Mouse (Mus musculus): ENCODE results near the gene S100a6.

S100a6 gene

DNA sequence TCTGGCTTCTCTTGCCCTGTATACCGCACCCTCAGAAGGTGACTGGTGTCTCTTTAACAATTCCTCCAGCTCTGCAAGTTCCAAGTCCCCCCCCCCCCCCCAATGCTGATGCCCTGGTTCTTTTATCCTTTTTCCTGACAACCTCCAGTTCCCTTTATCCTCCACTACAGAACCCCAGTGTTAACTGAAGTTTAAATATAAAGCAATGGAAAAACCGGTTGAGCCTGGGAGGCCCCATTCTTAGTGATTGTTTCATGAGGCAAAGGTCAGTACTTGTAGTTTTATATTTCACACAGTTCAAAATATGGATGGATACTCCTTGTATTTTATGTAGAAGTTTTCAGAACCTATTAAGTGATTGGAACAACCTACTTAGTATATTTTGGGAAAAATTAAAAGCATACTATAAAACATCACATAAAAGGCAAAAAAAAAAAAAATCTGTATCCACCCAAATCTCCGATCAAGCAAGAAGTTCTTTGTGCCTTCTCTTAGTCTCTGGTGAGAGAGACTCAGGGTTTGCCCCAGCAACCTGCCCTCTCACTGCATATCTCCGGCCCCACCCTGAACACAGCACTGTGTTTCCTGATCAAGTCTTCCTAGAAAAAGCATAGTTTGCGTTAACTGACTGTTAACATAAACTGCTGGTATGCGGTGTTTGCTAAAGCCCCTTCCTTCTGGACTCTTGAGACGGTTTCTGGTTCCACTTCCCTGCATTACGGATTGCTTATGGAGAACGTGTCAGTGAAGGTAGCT lies 13.8 kb downstream of the S100a6 start:
- no peak for DNase-seq (ENCODE audit: low spot score in 2 of 2)

- DNase-seq (ENCODE audit: low spot score in 2 of 2): no peak
Observed at GRCm38 (mm10) chr3:90627366-90627765, 14.7 kb downstream of the S100a6 start.

GRCm38 (mm10) chr3:90627807-90628206 lies 15.1 kb downstream of the S100a6 start:
- DNase-seq (ENCODE audit: low spot score in 2 of 2): no peak

DNA sequence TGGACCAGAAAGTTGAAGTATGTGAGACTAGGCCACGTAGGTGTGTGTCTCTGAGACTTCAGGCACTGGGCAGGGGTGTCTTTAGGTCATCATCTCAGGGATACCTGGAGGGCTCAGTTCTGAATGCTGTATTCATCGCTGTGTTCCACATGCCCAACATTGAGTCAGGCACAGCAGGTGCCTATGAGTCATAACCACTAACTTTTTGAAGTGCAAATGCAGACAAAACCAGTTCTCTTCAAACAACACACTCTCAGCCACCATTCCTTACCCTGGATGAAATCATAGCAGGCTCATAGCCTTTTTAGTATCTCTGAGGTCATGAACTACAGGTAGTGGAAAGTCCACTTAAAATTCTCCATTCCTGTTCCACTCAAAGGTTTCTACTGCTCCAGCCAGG lies 16.6 kb downstream of the S100a6 start:
- no peak for DNase-seq (ENCODE audit: low spot score in 2 of 2)

- DNase-seq (ENCODE audit: low spot score in 2 of 2): no peak
Observed at GRCm38 (mm10) chr3:90631984-90632383, 19.3 kb downstream of the S100a6 start.

DNA sequence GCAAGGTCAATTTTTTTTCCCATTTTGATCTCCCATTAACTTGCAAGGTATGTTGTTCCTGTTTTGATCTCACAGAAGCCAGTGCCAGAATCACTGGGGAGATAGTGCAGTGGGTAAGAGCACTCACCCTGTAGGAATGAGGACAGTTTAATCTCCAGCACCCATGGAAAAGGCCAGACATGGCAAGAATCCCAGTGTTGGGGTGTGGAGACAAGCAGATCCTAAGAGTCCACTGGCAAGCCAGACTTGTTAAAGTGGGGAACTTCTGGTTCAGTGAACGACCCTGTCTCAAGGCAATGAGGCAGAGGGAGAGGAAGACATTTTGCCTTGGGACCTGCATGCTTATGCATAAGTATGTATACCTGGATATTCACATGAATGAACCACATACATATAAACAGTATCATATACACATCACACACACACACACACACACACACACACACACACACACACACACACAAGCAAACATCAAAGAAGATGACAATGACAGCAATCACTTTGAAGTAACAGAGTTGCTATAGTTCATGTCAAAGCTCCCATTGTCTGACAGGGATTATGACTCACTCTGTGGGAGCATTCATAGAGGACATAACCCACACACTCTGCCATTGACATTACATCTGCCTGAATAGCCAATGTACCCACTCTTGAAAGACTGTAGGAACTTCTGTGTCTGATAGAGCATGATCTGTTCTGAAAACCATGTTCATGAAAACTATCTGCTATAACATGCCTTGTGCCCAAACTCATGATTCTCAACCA lies 26.0 kb downstream of the S100a6 start:
- DNase-seq (ENCODE audit: low spot score in 2 of 2): no peak

GRCm38 (mm10) chr3:90639511-90640154 lies 27.0 kb downstream of the S100a6 start:
- DNase-seq (ENCODE audit: low spot score in 2 of 2): no peak

- no peak for DNase-seq (ENCODE audit: low spot score in 2 of 2)
Observed at GRCm38 (mm10) chr3:90640981-90641380, 28.3 kb downstream of the S100a6 start.

DNA sequence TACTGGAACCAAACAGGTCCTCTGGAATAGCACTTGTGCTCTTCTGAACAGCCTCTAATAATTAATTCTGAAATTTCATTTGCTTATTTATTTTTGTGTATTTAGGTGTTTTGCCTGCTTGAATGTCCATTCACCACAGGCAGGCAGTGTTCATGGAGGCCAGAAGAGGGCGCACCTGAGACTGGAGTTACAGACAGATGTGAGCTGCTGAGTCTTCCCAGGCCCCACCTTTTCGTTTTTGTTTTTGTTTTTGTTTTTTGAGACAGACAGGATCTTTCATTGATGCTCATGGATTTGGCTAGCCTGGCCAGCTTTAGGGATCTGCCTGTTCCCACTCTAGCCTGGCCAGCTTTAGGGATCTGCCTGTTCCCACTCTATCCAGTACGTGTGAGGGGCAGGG lies 31.5 kb downstream of the S100a6 start:
- peak; percentile 31 to 37 for DNase-seq (ENCODE audit: low spot score in 2 of 2)

DNA sequence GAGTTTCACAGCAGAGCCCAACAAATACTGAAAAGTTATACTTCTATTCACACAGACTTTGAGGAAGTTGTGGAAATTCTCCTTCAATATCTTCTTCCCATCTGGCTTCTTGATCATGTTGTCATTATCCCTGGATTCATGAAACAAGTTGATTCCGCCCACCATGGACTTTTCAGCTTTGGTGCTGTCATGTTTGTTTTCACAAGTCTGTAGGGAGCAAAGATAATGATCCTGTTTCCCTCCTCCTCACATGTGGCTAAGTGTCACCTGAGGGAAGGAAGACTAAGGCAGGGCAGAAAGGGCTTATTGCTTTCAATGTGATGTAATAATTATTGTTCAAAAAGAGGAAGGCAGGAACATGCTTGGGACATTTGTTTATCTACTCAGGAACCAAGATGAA lies 34.6 kb downstream of the S100a6 start:
- no peak for DNase-seq (ENCODE audit: low spot score in 2 of 2)

DNA sequence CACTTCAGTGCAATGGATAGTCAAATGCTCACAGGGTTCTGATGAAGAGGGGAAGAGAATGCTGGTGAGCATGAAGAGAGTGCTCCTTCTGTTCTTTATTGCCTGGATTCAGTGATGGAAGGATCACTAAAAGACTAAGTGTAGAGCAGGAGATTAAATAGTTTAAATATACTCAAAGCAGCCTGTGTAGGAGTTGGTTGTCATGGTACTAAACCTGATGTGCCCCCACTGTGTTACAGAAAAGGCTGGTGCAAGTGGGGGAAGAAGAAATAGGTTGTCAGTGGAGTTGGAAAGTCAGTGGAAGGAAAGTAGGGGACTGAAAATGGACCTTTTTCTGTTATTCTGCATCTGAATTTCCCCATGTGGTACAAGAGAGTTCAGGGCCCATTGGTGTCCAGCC lies 36.3 kb downstream of the S100a6 start:
- peak in 1 of 2 experiments; percentile 33 for DNase-seq (ENCODE audit: low spot score in 2 of 2)

GRCm38 (mm10) chr3:90649832-90650231 lies 37.1 kb downstream of the S100a6 start:
- peak in 1 of 2 experiments; percentile 20 for DNase-seq (ENCODE audit: low spot score in 2 of 2)

DNA sequence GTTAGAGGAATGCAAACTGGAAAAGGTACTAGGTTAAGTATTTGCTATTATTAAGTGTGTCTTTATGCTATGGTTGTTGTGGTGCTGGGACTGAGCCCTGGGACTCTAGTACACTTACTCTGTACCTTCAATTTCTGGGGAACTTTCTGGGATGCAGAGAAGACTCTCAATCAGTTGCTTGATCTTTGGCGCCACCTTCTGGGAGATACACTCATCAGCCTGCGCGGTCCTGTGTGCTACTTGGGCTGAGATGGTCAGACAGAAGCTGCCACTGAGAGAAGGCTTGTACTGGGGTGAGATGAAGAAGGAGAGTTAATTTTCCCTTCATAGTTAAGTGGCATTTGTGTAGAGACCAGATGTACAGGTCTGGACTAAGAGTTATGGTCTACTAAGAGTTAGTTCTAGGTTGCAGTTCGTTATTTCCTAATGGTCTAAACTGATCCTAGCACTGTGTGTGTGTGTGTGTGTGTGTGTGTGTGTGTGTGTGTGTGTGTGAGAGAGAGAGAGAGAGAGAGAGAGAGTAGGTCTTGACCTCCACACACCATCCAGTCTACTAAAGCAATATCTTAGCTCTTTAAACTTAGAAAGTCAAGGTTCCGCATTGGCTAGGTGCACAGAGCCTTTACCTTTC lies 40.3 kb downstream of the S100a6 start:
- peak; percentile 83 to 90 for DNase-seq (ENCODE audit: low spot score in 2 of 2)

- DNase-seq (ENCODE audit: low spot score in 2 of 2): no peak
Observed at GRCm38 (mm10) chr3:90653717-90654116, 41.0 kb downstream of the S100a6 start, which contains the start of gene S100a7a. Gene S100a7a, plus strand, starts transcription at chr3:90654017.

DNA sequence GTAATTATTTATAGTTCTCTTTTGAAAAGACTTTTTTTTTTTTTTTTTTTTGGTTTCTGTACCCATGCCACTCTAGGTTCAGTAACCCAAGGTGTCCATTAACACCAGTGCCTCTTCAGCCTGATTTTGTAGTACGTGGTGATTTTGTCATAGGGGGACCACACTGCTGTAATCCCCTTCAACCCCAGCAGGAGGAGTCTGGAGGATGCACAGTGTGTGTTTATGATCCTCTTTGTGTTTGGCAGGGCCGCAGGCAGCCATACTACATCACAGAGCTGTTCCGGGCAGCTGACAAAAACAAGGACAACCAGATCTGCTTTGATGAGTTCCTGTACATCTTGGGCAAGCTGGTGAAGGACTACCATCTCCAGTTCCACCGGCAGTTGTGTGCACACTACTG lies 44.7 kb downstream of the S100a6 start:
- DNase-seq (ENCODE audit: low spot score in 2 of 2): no peak

DNA sequence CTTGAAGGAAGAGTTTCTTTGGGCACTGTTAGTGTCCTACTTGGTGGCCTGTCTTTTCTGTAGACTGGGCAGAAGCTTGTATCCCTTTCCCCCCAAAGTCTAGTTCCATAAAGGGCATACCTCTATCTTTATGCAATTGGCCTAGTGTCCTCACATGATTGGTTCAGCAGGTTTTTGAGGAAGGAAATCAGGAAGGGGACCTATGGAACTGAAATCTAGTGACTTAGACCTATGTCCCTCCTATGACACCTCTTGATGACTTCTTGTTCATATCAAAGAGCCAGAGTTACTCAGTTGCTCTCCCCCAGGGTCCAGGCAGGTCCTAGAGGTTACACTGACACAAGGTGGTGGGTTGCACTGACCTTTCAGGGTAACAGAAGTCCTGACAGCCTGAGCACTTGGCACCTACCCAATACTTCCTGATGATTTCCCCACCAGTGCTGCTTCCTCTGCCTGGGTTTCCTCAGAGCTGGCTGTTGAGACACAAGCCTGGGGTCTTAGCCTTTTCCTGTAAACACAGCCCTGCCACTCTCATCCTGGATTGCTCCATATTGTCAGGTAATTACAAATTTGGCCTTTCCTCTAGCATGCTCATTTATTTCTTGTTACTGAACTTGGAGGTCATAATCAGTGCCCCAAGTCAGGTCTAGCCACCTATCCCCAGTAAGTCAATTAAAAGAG lies 46.8 kb downstream of the S100a6 start:
- DNase-seq (ENCODE audit: low spot score in 2 of 2): no peak

- DNase-seq (ENCODE audit: low spot score in 2 of 2): no peak
Observed at GRCm38 (mm10) chr3:90664219-90664618, 51.5 kb downstream of the S100a6 start.

DNA sequence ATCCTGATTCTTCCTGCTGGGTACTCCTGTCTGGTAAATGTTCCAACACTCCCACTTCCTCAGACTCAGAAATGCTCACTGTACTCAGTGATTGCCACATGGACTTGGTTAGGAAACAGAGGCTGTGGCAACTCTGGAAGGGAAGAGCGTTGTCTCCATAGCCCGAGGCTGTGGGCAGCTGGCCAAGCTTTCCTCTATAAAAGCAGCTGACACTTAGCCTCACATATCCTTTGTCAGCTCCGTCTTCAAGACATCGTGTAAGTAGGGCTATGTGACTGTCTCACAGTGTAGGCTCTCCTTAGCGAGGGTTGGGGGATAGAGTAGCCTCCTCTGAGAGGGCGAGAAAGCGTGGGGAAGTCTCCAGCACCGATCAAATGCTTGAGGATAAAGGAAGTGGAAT lies 56.2 kb downstream of the S100a6 start, which contains the start of gene S100a8:
Gene S100a8 (plus strand): TSS at position 133 of the 400 bp plus-strand sequence.
- DNase-seq (ENCODE audit: low spot score in 2 of 2): no peak

All from frontal cortex, postnatal 36 days (tissue).